In the genomic region with DNA sequence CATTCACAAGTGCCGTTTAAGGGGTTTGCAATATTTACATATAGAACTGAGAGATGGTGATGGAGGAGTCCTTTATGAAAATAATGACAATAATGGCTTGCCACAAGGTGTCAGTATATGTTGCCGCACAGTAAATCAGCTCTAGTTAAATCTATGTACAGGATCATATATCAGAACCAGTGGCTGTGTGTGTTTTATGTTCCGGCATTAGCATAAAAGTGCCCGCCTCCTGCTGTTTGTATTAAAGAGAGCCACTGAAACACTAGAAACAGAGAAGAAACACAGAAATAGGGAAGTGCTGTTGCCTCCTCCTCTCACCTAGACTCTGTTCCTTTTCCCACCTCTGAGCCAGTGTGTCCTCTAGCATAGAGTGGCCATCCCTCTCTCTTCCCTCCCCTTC, we compare ENCODE assay signal across 9 mouse cellular contexts. TPM values are rescaled to one million over a fixed set of nuclear protein-coding genes. Genes with fewer than 3 reads are reported as not detected.
DNase-seq lines count a peak whose midpoint lies in the region; ATAC-seq and TF ChIP-seq lines count a peak whose summit lies in the region.
"Had no signal": no experiment of that assay in that cellular context is flagged by ENCODE, and none has a peak within 500 bp of the region (broad histone marks: within the 10 kb centered on the region; RNA-seq: fewer than 3 reads in every experiment).

No protein-coding gene starts in this region.

- peaks cover 8% of the 10 kb centered on the region for H3K4me1 ChIP-seq in bone marrow, adult 2 months (ENCODE audit: control insufficient read depth, insufficient read depth, low read length)
- H3K4me1 ChIP-seq in lung, embryonic 15.5 days: peaks cover 17% of the 10 kb centered on the region

- no peaks in the 10 kb centered on the region for H3K27me3 ChIP-seq in lung, embryonic 15.5 days

- DNase-seq in kidney, adult 18-20 months: peak; percentile 24
- DNase-seq in kidney, postnatal 10 days: no peak
- DNase-seq in CD4-positive helper T cell, adult 2 months (ENCODE audit: low read depth, low spot score): peak; percentile 66
- no peak for DNase-seq in left cerebral cortex, postnatal 10 days (ENCODE audit: extremely low spot score in 1 of 2, low spot score in 2 of 2)
- no peak for DNase-seq in right cerebral cortex, adult 2 months (ENCODE audit: low spot score in 2 of 2)
- no peak for DNase-seq in layer of hippocampus, postnatal 10 days (ENCODE audit: low spot score in 2 of 2)

- ATAC-seq in lung, embryonic 15.5 days (ENCODE audit: borderline replicate concordance, extremely low read depth, low FRiP score, low TSS enrichment): peak; percentile 12; the same call in 1 of the 2 replicates

- no peak overlapping the region for H3K9ac ChIP-seq in lung, embryonic 15.5 days

- peak overlapping the region; percentile 78 for H3K4me3 ChIP-seq in bone marrow, adult 2 months (replicated peaks; ENCODE audit: control insufficient read depth, low read depth, low read length)
- peak overlapping the region; percentile 15 for H3K4me3 ChIP-seq in lung, embryonic 15.5 days
- H3K4me3 ChIP-seq: myocyte had no signal

- no peaks in the 10 kb centered on the region for H3K9me3 ChIP-seq in lung, embryonic 15.5 days

- 0 out of 2 replicates have a peak, but pooled peaks have one; percentile 3 for TF ChIP-seq POLR2A in bone marrow, adult 2 months (IDR thresholded peaks at IDR 0.05; ENCODE audit: borderline replicate concordance, control insufficient read depth, low read depth, low read length)

- WGBS in bone marrow, adult 2 months: 19% methylated on average over 4 of the region's 4 CpGs
- WGBS in lung, embryonic 15.5 days: 57% methylated on average over 4 of the region's 4 CpGs

- intact Hi-C loops in left cerebral cortex, postnatal 10 days (cut with DNase I): no loop called here

- no peaks in the 10 kb centered on the region for H3K36me3 ChIP-seq in lung, embryonic 15.5 days

- peak overlapping the region; percentile 82 for H3K27ac ChIP-seq in bone marrow, adult 2 months (ENCODE audit: control insufficient read depth, insufficient read depth, low read depth, low read length, poor library complexity)
- peak overlapping the region; percentile 7; the same call in 1 of the 2 replicates for H3K27ac ChIP-seq in lung, embryonic 15.5 days

- TF ChIP-seq CTCF in bone marrow, adult 2 months (IDR thresholded peaks at IDR 0.05; ENCODE audit: control insufficient read depth, insufficient read depth, low read length): no peak

- peak overlapping the region; percentile 39 for H3K4me2 ChIP-seq in lung, embryonic 15.5 days

RNA-seq across cellular contexts. Expression of gene Xdh, which starts 0.5 kb away (rescaled TPM):
- polyA plus RNA-seq in bone marrow, adult 2 months (2011; ENCODE audit: insufficient read depth, insufficient read length, low replicate concordance, missing spikeins): 50.6 and 114 TPM in 2 replicates
- 4.1 and 6.0 TPM in 2 replicates for polyA plus RNA-seq in lung, embryonic 15.5 days (2015; fragmentation: Nextera tagmentation; extraction: Ambion mirVana)
- total RNA-seq in left cerebral cortex, postnatal 10 days (2021): 1 to 10 TPM in 1 of 2 experiments, under 1 TPM in 1; 0.85 to 1.3 TPM
- under 1 TPM; 0.49 to 0.82 TPM for total RNA-seq in layer of hippocampus, postnatal 10 days (2021)

Comparison
In these comparisons a context has a peak if more than half of its experiments do, and no peak if none do; other contexts are left out.
1. DNase-seq: peak in kidney, adult 18-20 months (single experiment) and CD4-positive helper T cell, adult 2 months (single experiment); none in kidney, postnatal 10 days (single experiment), left cerebral cortex, postnatal 10 days (0 of 2), right cerebral cortex, adult 2 months (0 of 2) and layer of hippocampus, postnatal 10 days (0 of 2).